13 mouse cellular contexts compared by ENCODE assay signal in the genomic region with DNA sequence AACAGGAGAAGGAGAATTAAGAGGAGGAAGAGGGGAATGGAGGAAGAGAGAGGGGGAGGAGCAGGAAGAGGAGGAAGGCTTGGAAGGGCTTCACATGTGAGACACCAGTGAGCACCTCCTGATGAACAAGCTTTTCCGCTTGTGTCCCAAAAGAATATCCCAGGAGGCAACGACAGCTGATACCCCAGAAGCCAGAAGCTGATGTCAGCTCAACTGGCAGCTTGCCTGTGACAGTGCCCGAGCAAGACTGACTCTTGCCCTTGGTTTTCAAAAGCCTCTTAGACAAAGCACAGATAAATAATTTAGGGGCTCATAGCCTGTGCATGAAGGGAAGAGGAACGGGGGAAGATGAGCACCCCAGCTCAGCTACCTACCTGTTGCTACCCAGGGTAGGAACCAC.
DNase-seq lines count a peak whose midpoint lies in the region; ATAC-seq lines count a peak whose summit lies in the region.
"Had no signal": no experiment of that assay in that cellular context is flagged by ENCODE, and none has a peak within 500 bp of the region (broad histone marks: within the 10 kb centered on the region; RNA-seq: fewer than 3 reads in every experiment).

No protein-coding gene starts in this region.

- H3K4me1 ChIP-seq in neural tube, embryonic 15.5 days, result no peaks in the 10 kb centered on the region
- H3K4me1 ChIP-seq: forebrain, embryonic 15.5 days; midbrain, embryonic 13.5 days had no signal

- no peak overlapping the region for H3K4me3 ChIP-seq in neural tube, embryonic 15.5 days (replicated peaks)
- H3K4me3 ChIP-seq: forebrain, embryonic 15.5 days; limb, embryonic 13.5 days; midbrain, embryonic 13.5 days had no signal

- no peak overlapping the region for H3K9ac ChIP-seq in neural tube, embryonic 15.5 days (replicated peaks)
- H3K9ac ChIP-seq: forebrain, embryonic 15.5 days; limb, embryonic 13.5 days; lung, embryonic 14.5 days; midbrain, embryonic 13.5 days had no signal

- H3K9me3 ChIP-seq in neural tube, embryonic 15.5 days (replicated peaks), result no peaks in the 10 kb centered on the region
- H3K9me3 ChIP-seq: forebrain, embryonic 15.5 days; limb, embryonic 13.5 days; midbrain, embryonic 13.5 days had no signal

- no peaks in the 10 kb centered on the region for H3K36me3 ChIP-seq in neural tube, embryonic 15.5 days
- H3K36me3 ChIP-seq: forebrain, embryonic 15.5 days; limb, embryonic 13.5 days; midbrain, embryonic 13.5 days had no signal

- H3K27ac ChIP-seq in neural tube, embryonic 15.5 days (replicated peaks), result no peak overlapping the region
- H3K27ac ChIP-seq: forebrain, embryonic 15.5 days; limb, embryonic 13.5 days; midbrain, embryonic 13.5 days had no signal

- no peak for ATAC-seq in neural tube, embryonic 15.5 days (ENCODE audit: low FRiP score)
- ATAC-seq: forebrain, embryonic 15.5 days; midbrain, embryonic 13.5 days had no signal

- no peaks in the 10 kb centered on the region for H3K27me3 ChIP-seq in neural tube, embryonic 15.5 days (replicated peaks)
- H3K27me3 ChIP-seq: forebrain, embryonic 15.5 days; limb, embryonic 13.5 days; midbrain, embryonic 13.5 days had no signal

- intact Hi-C loops in heart, postnatal 10 days (cut with DNase I), result no loop called here

- no peak overlapping the region for H3K4me2 ChIP-seq in neural tube, embryonic 15.5 days
- H3K4me2 ChIP-seq: forebrain, embryonic 15.5 days; limb, embryonic 13.5 days; lung, embryonic 14.5 days; midbrain, embryonic 13.5 days had no signal

- WGBS in neural tube, embryonic 15.5 days, result 68% methylated on average over 4 of the region's 4 CpGs

- DNase-seq in cerebellum, adult 11 months, result peak; percentile 5
- DNase-seq in cerebellum, adult 11-12 months, result no peak
- peak; percentile 7 for DNase-seq in kidney, postnatal 14 days
- no peak for DNase-seq in kidney, postnatal 10 days
- peak; percentile 77 for DNase-seq in adrenal gland, postnatal 14 days
- DNase-seq in heart, postnatal 10 days, result peak; percentile 33 to 42
- DNase-seq in spleen, postnatal 36 days (ENCODE audit: low spot score in 2 of 2), result no peak
- DNase-seq: layer of hippocampus, adult 9-11 months had no signal

Comparison
In these comparisons a context has a peak if more than half of its experiments do, and no peak if none do; other contexts are left out.
1. DNase-seq: peak in cerebellum, adult 11 months (single experiment), kidney, postnatal 14 days (single experiment), adrenal gland, postnatal 14 days (single experiment) and heart, postnatal 10 days (2 of 2); none in cerebellum, adult 11-12 months (single experiment), kidney, postnatal 10 days (single experiment) and spleen, postnatal 36 days (0 of 2).